Mouse (Mus musculus): ENCODE measurements around the gene Tspan10. TPM values are rescaled to one million over a fixed set of nuclear protein-coding genes. Genes with fewer than 3 reads are reported as not detected.

Gene Tspan10
- polyA plus RNA-seq, 1 experiment from 2014 or later, result not detected

- Histone ChIP-seq H3K27ac (ENCODE audit: low read length) (no peak overlapping the region), H3K9ac (replicated peaks; ENCODE audit: low read depth, low read length) (no peak overlapping the region), H3K36me3 (ENCODE audit: control insufficient read depth, insufficient read depth, low read length) (peaks cover 57% of the 10 kb centered on the region), H3K4me3 (ENCODE audit: low read depth, low read length) (no peak overlapping the region), H3K4me2 (replicated peaks; ENCODE audit: low read depth, low read length) (no peak overlapping the region), H3K4me1 (ENCODE audit: control insufficient read depth, insufficient read depth, low read length) (no peaks in the 10 kb centered on the region), H3K9me3 (ENCODE audit: control insufficient read depth, low read depth, low read length) (no peaks in the 10 kb centered on the region), H3K27me3 (ENCODE audit: control insufficient read depth, insufficient read depth, low read length) (no peaks in the 10 kb centered on the region)
- WGBS, result 84% methylated on average over 1 of the region's 1 CpGs
- ATAC-seq (ENCODE audit: insufficient number of reproducible peaks, insufficient read depth, low FRiP score, low read depth), result no peak
Measured at GRCm38 (mm10) chr11:120418592-120418991, 23.9 kb upstream of the Tspan10 start.

GRCm38 (mm10) chr11:120422651-120423568, 19.5 kb upstream of the Tspan10 start:
- WGBS, result 51% methylated on average over 13 of the region's 13 CpGs
- Histone ChIP-seq H3K27ac (ENCODE audit: low read length) (peak overlapping the region; percentile 73; the same call in 1 of the 2 replicates), H3K4me3 (ENCODE audit: low read depth, low read length) (no peak overlapping the region)

GRCm38 (mm10) chr11:120423569-120424295, 18.7 kb upstream of the Tspan10 start:
- Histone ChIP-seq H3K4me3 (ENCODE audit: low read depth, low read length) (no peak overlapping the region), H3K36me3 (ENCODE audit: control insufficient read depth, insufficient read depth, low read length) (peaks cover 54% of the 10 kb centered on the region), H3K27ac (ENCODE audit: low read length) (peak overlapping the region; percentile 16), H3K9me3 (ENCODE audit: control insufficient read depth, low read depth, low read length) (no peaks in the 10 kb centered on the region), H3K27me3 (ENCODE audit: control insufficient read depth, insufficient read depth, low read length) (no peaks in the 10 kb centered on the region), H3K4me1 (ENCODE audit: control insufficient read depth, insufficient read depth, low read length) (no peaks in the 10 kb centered on the region), H3K9ac (replicated peaks; ENCODE audit: low read depth, low read length) (no peak overlapping the region), H3K4me2 (replicated peaks; ENCODE audit: low read depth, low read length) (no peak overlapping the region)
- peak; percentile 42; the same call in 1 of the 2 replicates for ATAC-seq (ENCODE audit: insufficient number of reproducible peaks, insufficient read depth, low FRiP score, low read depth)
- 56% methylated on average over 9 of the region's 9 CpGs for WGBS

More at GRCm38 (mm10) chr11:120422651-120423568, 19.5 kb upstream of the Tspan10 start:
- Histone ChIP-seq H3K27me3 (ENCODE audit: control insufficient read depth, insufficient read depth, low read length) (no peaks in the 10 kb centered on the region), H3K4me2 (replicated peaks; ENCODE audit: low read depth, low read length) (no peak overlapping the region), H3K4me1 (ENCODE audit: control insufficient read depth, insufficient read depth, low read length) (no peaks in the 10 kb centered on the region), H3K36me3 (ENCODE audit: control insufficient read depth, insufficient read depth, low read length) (peaks cover 54% of the 10 kb centered on the region), H3K9ac (replicated peaks; ENCODE audit: low read depth, low read length) (no peak overlapping the region), H3K9me3 (ENCODE audit: control insufficient read depth, low read depth, low read length) (no peaks in the 10 kb centered on the region)
- peak; percentile 63; the same call in 1 of the 2 replicates for ATAC-seq (ENCODE audit: insufficient number of reproducible peaks, insufficient read depth, low FRiP score, low read depth)

GRCm38 (mm10) chr11:120426727-120427126, 15.7 kb upstream of the Tspan10 start:
- Histone ChIP-seq H3K4me3 (ENCODE audit: low read depth, low read length) (no peak overlapping the region), H3K4me1 (ENCODE audit: control insufficient read depth, insufficient read depth, low read length) (no peaks in the 10 kb centered on the region), H3K27me3 (ENCODE audit: control insufficient read depth, insufficient read depth, low read length) (no peaks in the 10 kb centered on the region), H3K9ac (replicated peaks; ENCODE audit: low read depth, low read length) (no peak overlapping the region), H3K36me3 (ENCODE audit: control insufficient read depth, insufficient read depth, low read length) (peaks cover 47% of the 10 kb centered on the region), H3K9me3 (ENCODE audit: control insufficient read depth, low read depth, low read length) (no peaks in the 10 kb centered on the region), H3K4me2 (replicated peaks; ENCODE audit: low read depth, low read length) (no peak overlapping the region), H3K27ac (ENCODE audit: low read length) (no peak overlapping the region)
- ATAC-seq (ENCODE audit: insufficient number of reproducible peaks, insufficient read depth, low FRiP score, low read depth), result no peak
- 82% methylated on average over 3 of the region's 3 CpGs for WGBS

GRCm38 (mm10) chr11:120437152-120437856, 5.1 kb upstream of the Tspan10 start, which contains the start of gene Nploc4:
Gene Nploc4, minus strand, starts transcription at chr11:120437708.
- Histone ChIP-seq H3K9me3 (ENCODE audit: control insufficient read depth, low read depth, low read length) (no peaks in the 10 kb centered on the region), H3K36me3 (ENCODE audit: control insufficient read depth, insufficient read depth, low read length) (peaks cover 18% of the 10 kb centered on the region), H3K4me3 (ENCODE audit: low read depth, low read length) (peak within 1 kb of the TSS; percentile 95), H3K4me1 (ENCODE audit: control insufficient read depth, insufficient read depth, low read length) (peaks cover 7% of the 10 kb centered on the region; the same call in 1 of the 2 replicates), H3K9ac (replicated peaks; ENCODE audit: low read depth, low read length) (peak within 1 kb of the TSS; percentile 94), H3K27me3 (ENCODE audit: control insufficient read depth, insufficient read depth, low read length) (no peaks in the 10 kb centered on the region), H3K27ac (ENCODE audit: low read length) (no peak within 1 kb of the TSS; the same call in 1 of the 2 replicates), H3K4me2 (replicated peaks; ENCODE audit: low read depth, low read length) (peak within 1 kb of the TSS; percentile 83)
- under 1% methylated on average over 59 of the region's 77 CpGs for WGBS
- ATAC-seq (ENCODE audit: insufficient number of reproducible peaks, insufficient read depth, low FRiP score, low read depth), result peak; percentile 88

GRCm38 (mm10) chr11:120437857-120438385, 4.5 kb upstream of the Tspan10 start:
- Histone ChIP-seq H3K9me3 (ENCODE audit: control insufficient read depth, low read depth, low read length) (no peaks in the 10 kb centered on the region), H3K4me3 (ENCODE audit: low read depth, low read length) (peak overlapping the region; percentile 95), H3K4me2 (replicated peaks; ENCODE audit: low read depth, low read length) (peak overlapping the region; percentile 42), H3K4me1 (ENCODE audit: control insufficient read depth, insufficient read depth, low read length) (peaks cover 7% of the 10 kb centered on the region; the same call in 1 of the 2 replicates), H3K27me3 (ENCODE audit: control insufficient read depth, insufficient read depth, low read length) (no peaks in the 10 kb centered on the region), H3K9ac (replicated peaks; ENCODE audit: low read depth, low read length) (peak overlapping the region; percentile 94), H3K36me3 (ENCODE audit: control insufficient read depth, insufficient read depth, low read length) (peaks cover 12% of the 10 kb centered on the region; the same call in 1 of the 2 replicates), H3K27ac (ENCODE audit: low read length) (no peak overlapping the region; the same call in 1 of the 2 replicates)
- 24% methylated on average over 12 of the region's 12 CpGs for WGBS
- ATAC-seq (ENCODE audit: insufficient number of reproducible peaks, insufficient read depth, low FRiP score, low read depth), result no peak

GRCm38 (mm10) chr11:120442765-120443280, 379 bp downstream of the Tspan10 start:
- no peak overlapping the region for H3K27ac ChIP-seq (ENCODE audit: low read length)
- no peaks in the 10 kb centered on the region for H3K27me3 ChIP-seq (ENCODE audit: control insufficient read depth, insufficient read depth, low read length)
- no peaks in the 10 kb centered on the region for H3K4me1 ChIP-seq (ENCODE audit: control insufficient read depth, insufficient read depth, low read length)
- H3K9ac ChIP-seq (replicated peaks; ENCODE audit: low read depth, low read length), result no peak overlapping the region
- H3K9me3 ChIP-seq (ENCODE audit: control insufficient read depth, low read depth, low read length), result no peaks in the 10 kb centered on the region
- no peak overlapping the region for H3K4me2 ChIP-seq (replicated peaks; ENCODE audit: low read depth, low read length)
- no peak overlapping the region for H3K4me3 ChIP-seq (ENCODE audit: low read depth, low read length)
- ATAC-seq (ENCODE audit: insufficient number of reproducible peaks, insufficient read depth, low FRiP score, low read depth), result no peak
- 79% methylated on average over 3 of the region's 3 CpGs for WGBS
- no peaks in the 10 kb centered on the region for H3K36me3 ChIP-seq (ENCODE audit: control insufficient read depth, insufficient read depth, low read length)
